Mouse (Mus musculus): Measurements from ENCODE around the gene Adamts13. TPM values are rescaled to one million over a fixed set of nuclear protein-coding genes. Genes with fewer than 3 reads are reported as not detected.
A peak's percentile ranks its signal among the peaks of the same experiment; 100 is the strongest.

The Adamts13 gene
- total RNA-seq, 2 experiments from 2014 or later: not detected

- peak; percentile 58; the same call in 1 of the 2 replicates for ATAC-seq (replicated peaks; ENCODE audit: low FRiP score, low TSS enrichment, poor library complexity, severe bottlenecking)
Observed at GRCm38 (mm10) chr2:26964724-26965370, 8.4 kb upstream of the Adamts13 start.

- ATAC-seq (replicated peaks; ENCODE audit: low FRiP score, low TSS enrichment, poor library complexity, severe bottlenecking): no peak
Observed at GRCm38 (mm10) chr2:26967262-26967661, 6.0 kb upstream of the Adamts13 start.

GRCm38 (mm10) chr2:26973960-26974359, 744 bp downstream of the Adamts13 start:
- no peak for ATAC-seq (replicated peaks; ENCODE audit: low FRiP score, low TSS enrichment, poor library complexity, severe bottlenecking)

DNA sequence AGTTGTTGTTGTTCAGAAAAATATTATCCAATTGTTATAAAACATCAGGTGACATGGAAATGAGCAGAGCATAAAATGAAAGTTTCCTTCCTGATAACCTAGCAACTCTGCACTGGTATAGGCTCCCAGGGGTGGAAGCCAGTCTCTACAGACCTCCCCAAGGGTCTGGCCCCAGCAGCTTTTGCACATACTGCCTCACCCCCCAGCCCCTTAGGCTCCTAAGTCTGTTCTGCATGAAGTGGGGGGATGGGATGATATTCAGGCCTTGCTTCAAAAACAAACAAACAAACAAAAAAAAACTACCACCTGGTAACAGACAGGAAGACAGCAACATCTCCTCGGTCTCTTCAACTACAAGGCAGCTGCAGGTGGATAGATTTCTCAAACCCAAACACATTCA, 7.1 kb downstream of the Adamts13 start:
- no peak for ATAC-seq (replicated peaks; ENCODE audit: low FRiP score, low TSS enrichment, poor library complexity, severe bottlenecking)

GRCm38 (mm10) chr2:26984179-26984578, 11.0 kb downstream of the Adamts13 start:
- ATAC-seq (replicated peaks; ENCODE audit: low FRiP score, low TSS enrichment, poor library complexity, severe bottlenecking): no peak

GRCm38 (mm10) chr2:26984640-26985039, 11.4 kb downstream of the Adamts13 start:
- no peak for ATAC-seq (replicated peaks; ENCODE audit: low FRiP score, low TSS enrichment, poor library complexity, severe bottlenecking)

DNA sequence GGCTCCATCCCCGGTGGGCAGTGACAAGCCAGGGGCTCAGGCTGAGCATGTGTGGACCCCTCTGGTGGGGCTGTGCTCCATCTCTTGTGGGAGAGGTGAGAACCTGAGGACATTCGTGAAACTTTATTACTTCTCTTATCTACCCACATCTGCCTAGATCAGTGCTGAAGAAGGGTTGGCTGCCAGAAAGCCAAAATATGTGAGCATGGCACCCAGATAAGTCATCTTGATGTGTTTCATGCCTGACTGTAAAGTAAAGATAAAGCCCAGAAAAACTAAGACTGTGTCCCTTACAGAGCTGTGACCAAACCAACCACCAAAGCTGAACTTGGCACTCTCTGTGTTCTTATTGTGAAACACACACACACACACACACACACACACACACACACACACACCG, 20.7 kb downstream of the Adamts13 start:
- ATAC-seq (replicated peaks; ENCODE audit: low FRiP score, low TSS enrichment, poor library complexity, severe bottlenecking): peak; percentile 70

- ATAC-seq (replicated peaks; ENCODE audit: low FRiP score, low TSS enrichment, poor library complexity, severe bottlenecking): no peak
Observed at GRCm38 (mm10) chr2:26997498-26997897, 24.3 kb downstream of the Adamts13 start.

- ATAC-seq (replicated peaks; ENCODE audit: low FRiP score, low TSS enrichment, poor library complexity, severe bottlenecking): no peak
Observed at GRCm38 (mm10) chr2:26997993-26998392, 24.8 kb downstream of the Adamts13 start.

- peak; percentile 48 for ATAC-seq (replicated peaks; ENCODE audit: low FRiP score, low TSS enrichment, poor library complexity, severe bottlenecking)
Observed at GRCm38 (mm10) chr2:27006255-27006654, 33.0 kb downstream of the Adamts13 start.

DNA sequence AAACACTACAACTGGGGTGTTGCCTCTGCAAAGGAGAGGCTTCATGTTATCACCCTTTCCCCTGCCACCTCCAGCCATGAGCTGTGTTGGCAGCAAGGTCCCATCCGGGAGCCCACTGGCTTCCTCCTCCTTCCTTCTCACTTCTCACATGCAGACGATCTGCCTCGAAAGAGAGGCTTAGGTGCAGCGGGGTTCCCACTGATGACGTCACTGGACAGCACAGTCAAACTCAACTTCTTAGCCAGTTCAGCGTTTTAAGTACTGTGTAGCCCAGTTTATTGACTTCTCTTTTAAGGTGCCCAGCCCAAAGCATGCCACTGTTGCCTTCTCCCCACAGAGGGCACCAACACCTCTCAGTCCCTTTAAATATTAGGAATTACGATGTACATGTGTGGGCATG, 34.5 kb downstream of the Adamts13 start:
- no peak for ATAC-seq (replicated peaks; ENCODE audit: low FRiP score, low TSS enrichment, poor library complexity, severe bottlenecking)

GRCm38 (mm10) chr2:27009714-27010244, 36.6 kb downstream of the Adamts13 start, which contains the start of gene Cacfd1:
Gene Cacfd1 (plus strand): TSS chr2:27009926.
- peak; percentile 79 for ATAC-seq (replicated peaks; ENCODE audit: low FRiP score, low TSS enrichment, poor library complexity, severe bottlenecking)

- ATAC-seq (replicated peaks; ENCODE audit: low FRiP score, low TSS enrichment, poor library complexity, severe bottlenecking): peak; percentile 73
Observed at GRCm38 (mm10) chr2:27017802-27018201, 44.6 kb downstream of the Adamts13 start.

DNA sequence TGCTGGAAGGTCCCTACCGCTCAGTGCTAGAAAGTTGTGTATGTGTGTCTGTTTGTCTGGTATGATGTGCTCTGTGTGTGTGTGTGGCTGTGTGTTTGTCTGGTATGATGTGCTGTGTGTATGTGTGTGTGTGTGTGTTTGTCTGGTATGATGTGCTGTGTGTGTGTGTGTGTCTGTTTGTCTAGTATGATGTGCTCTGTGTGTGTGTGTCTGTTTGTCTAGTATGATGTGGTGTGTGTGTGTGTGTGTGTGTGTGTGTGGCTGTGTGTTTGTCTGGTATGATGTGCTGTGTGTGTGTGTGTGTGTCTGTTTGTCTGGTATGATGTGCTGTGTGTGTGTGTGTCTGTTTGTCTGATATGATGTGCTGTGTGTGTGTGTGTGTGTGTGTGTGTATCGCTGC, 46.3 kb downstream of the Adamts13 start:
- ATAC-seq (replicated peaks; ENCODE audit: low FRiP score, low TSS enrichment, poor library complexity, severe bottlenecking): no peak

DNA sequence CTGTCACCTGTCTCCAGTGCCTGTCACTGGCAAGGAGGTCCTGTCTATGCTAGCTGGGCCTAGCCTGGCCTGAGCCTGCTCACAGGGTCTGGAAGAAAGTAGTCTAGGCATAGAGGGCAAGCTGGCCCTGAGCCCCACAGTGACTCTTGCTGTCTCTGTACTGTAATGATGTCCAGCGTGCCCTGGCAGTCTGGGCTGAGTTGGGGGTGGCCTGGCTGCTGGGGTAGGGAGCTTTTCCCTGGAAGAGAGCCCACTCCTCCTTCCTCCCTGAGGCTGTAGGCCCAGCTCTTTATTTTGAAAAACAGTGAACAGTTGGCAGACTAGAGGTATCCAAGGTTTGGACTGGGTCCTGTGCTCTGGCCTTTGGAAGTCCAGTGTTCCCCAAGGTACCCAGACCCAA, 47.9 kb downstream of the Adamts13 start:
- no peak for ATAC-seq (replicated peaks; ENCODE audit: low FRiP score, low TSS enrichment, poor library complexity, severe bottlenecking)

- no peak for ATAC-seq (replicated peaks; ENCODE audit: low FRiP score, low TSS enrichment, poor library complexity, severe bottlenecking)
Observed at GRCm38 (mm10) chr2:27022612-27023011, 49.4 kb downstream of the Adamts13 start.

GRCm38 (mm10) chr2:27024136-27024535, 50.9 kb downstream of the Adamts13 start:
- ATAC-seq (replicated peaks; ENCODE audit: low FRiP score, low TSS enrichment, poor library complexity, severe bottlenecking): no peak

DNA sequence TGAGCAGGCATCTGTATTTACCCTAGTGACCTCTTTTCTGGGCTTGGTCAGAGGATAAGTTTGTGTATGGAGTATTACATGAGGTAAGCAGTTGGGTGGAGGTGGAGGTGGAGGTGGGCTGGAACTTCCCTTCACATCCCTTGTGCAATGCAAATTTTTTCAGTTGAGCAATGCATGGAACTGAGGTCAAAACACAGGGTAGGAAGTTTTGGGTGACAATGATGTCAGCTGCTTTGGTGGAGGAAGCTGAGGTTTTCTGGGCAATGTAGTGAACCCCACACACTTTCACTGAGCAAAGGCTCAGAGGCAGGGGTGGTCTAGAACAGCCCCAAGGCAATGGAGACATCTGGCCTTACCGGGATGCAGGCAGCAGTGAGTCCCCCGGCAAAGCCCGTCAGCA, 52.3 kb downstream of the Adamts13 start:
- ATAC-seq (replicated peaks; ENCODE audit: low FRiP score, low TSS enrichment, poor library complexity, severe bottlenecking): no peak

- no peak for ATAC-seq (replicated peaks; ENCODE audit: low FRiP score, low TSS enrichment, poor library complexity, severe bottlenecking)
Observed at GRCm38 (mm10) chr2:27026332-27026731, 53.1 kb downstream of the Adamts13 start.

DNA sequence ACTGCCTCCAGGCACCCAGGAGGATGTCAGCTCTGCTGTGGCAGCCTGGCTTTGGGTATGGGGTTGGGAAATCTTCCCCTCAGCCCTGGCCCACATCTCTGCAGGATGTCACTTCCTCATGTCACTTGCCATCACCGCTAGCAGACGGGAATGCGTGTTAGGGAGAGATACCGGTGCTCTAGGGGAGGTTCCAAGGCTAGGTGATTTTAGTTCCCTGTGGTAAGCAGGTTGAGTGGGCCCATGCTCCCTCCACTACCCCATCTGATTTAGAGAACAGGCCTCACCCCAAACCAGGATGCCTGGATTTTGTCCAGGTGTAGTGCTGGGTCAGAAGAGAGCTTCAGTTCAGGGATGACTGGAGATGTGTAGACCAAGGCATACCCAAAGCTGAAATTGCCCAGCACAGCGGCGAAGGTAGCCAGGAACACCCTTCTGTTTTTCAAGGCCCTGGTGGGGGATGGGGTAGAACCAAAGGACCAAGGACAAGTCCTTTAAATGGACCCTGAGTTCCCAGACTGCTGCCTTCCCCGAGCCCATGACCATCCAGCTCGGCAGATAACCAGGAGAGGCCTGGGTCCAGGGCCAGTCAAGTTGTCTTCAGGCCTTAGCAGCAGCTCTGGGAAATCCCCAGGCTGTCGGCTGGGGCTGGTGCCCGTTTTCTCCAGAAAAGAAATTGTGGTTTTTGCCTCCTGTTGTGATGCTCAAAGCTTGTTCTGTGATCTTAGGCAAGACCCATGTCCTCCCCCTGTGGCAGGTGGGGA, 53.8 kb downstream of the Adamts13 start:
- no peak for ATAC-seq (replicated peaks; ENCODE audit: low FRiP score, low TSS enrichment, poor library complexity, severe bottlenecking)
